Mouse (Mus musculus) heart, embryonic 16.5 days (tissue): ENCODE results near the gene Usp35. TPM values are rescaled to one million over a fixed set of nuclear protein-coding genes. Genes with fewer than 3 reads are reported as not detected.

Experiments used
- ATAC-seq: fragments of 200-750 bp; cut with Nextera tagmentation; replicated peaks from 2 replicates; pipeline ENCODE4 v1.8.0; 2017; ENCODE audit warnings: moderate number of reproducible peaks; ENCODE audit not compliant: insufficient read depth, low FRiP score; ENCODE audit errors: extremely low read depth
- H3K27ac ChIP-seq: fragments of 300-500 bp; sonication (generic); 2 replicates; pipeline ENCODE4 v1.5.1; 2014; ENCODE audit warnings: mild to moderate bottlenecking, low read length, control low read depth, moderate library complexity
- H3K27me3 ChIP-seq: fragments of 300-500 bp; sonication (generic); 2 replicates; pipeline ENCODE4 v1.6.1; 2014; ENCODE audit warnings: low read length, mixed read lengths; ENCODE audit not compliant: control insufficient read depth, insufficient read depth
- H3K36me3 ChIP-seq: fragments of 300-500 bp; sonication (generic); 2 replicates; pipeline ENCODE4 v1.6.1; 2014; ENCODE audit not compliant: control insufficient read depth, insufficient read depth
- H3K4me1 ChIP-seq: fragments of 300-500 bp; sonication (generic); 2 replicates; pipeline ENCODE4 v1.6.1; 2014; ENCODE audit warnings: low read length, mixed read lengths; ENCODE audit not compliant: control insufficient read depth, insufficient read depth
- H3K4me2 ChIP-seq: fragments of 300-500 bp; sonication (generic); 2 replicates; pipeline ENCODE4 v1.6.1; 2014; ENCODE audit warnings: low read depth, mild to moderate bottlenecking, control low read depth, low read length
- H3K4me3 ChIP-seq: fragments of 300-500 bp; sonication (generic); 2 replicates; pipeline ENCODE4 v1.5.1; 2014; ENCODE audit warnings: mild to moderate bottlenecking, control low read depth, low read length
- H3K9ac ChIP-seq: fragments of 300-500 bp; sonication (generic); 2 replicates; pipeline ENCODE4 v1.6.1; 2014; ENCODE audit warnings: low read length, control low read depth
- H3K9me3 ChIP-seq: fragments of 300-500 bp; sonication (generic); replicated peaks from 2 replicates; pipeline ENCODE4 v1.6.1; 2016; ENCODE audit warnings: low read length; ENCODE audit not compliant: control insufficient read depth
- WGBS: fragments of 180-500 bp; shearing (Covaris S2); extraction: QIAGEN DNeasy Blood & Tissue Kit; methylation state at CpG from one replicate; pipeline ENCODE4 v1.1.7; 2014; 5-methylcytosine and 5-hydroxymethylcytosine counted together
- polyA plus RNA-seq: library from polyadenylated mRNA; unstranded; fragments of >200 nt; fragmentation: Nextera tagmentation; extraction: Ambion mirVana; gene quantifications from 2 replicates; pipeline ENCODE4 v1.2.1, GENCODE M21; 2015

Usp35 gene
- polyA plus RNA-seq, 1 experiment from 2014 or later = 1.1 TPM

- no peaks in the 10 kb centered on the region for H3K36me3 ChIP-seq
- no peak for ATAC-seq
- H3K4me2 ChIP-seq = no peak overlapping the region
- H3K4me3 ChIP-seq = no peak overlapping the region
- H3K27me3 ChIP-seq = no peaks in the 10 kb centered on the region
- H3K4me1 ChIP-seq = 0 out of 2 replicates have a peak, but pooled peaks cover 2% of the 10 kb centered on the region
- no peak overlapping the region for H3K9ac ChIP-seq
- no peaks in the 10 kb centered on the region for H3K9me3 ChIP-seq
- no peak overlapping the region for H3K27ac ChIP-seq
- WGBS = 43% methylated on average over 18 of the region's 18 CpGs
Measured at GRCm38 (mm10) chr7:97340907-97341849, 9.4 kb upstream of the Usp35 start.

GRCm38 (mm10) chr7:97339623-97340022 lies 7.8 kb upstream of the Usp35 start:
- 91% methylated on average over 7 of the region's 7 CpGs for WGBS
- Histone ChIP-seq H3K36me3 (no peaks in the 10 kb centered on the region), H3K9ac (no peak overlapping the region), H3K4me1 (0 out of 2 replicates have a peak, but pooled peaks cover 2% of the 10 kb centered on the region), H3K27ac (no peak overlapping the region), H3K27me3 (no peaks in the 10 kb centered on the region), H3K4me2 (no peak overlapping the region), H3K9me3 (no peaks in the 10 kb centered on the region), H3K4me3 (no peak overlapping the region)
- ATAC-seq = no peak

- WGBS = 82% methylated on average over 4 of the region's 4 CpGs
Measured at GRCm38 (mm10) chr7:97338593-97338992, 6.8 kb upstream of the Usp35 start.

GRCm38 (mm10) chr7:97336678-97337077 lies 4.9 kb upstream of the Usp35 start:
- Histone ChIP-seq H3K27me3 (no peaks in the 10 kb centered on the region), H3K4me3 (no peak overlapping the region), H3K9ac (no peak overlapping the region), H3K36me3 (no peaks in the 10 kb centered on the region), H3K4me2 (no peak overlapping the region), H3K27ac (no peak overlapping the region), H3K4me1 (peaks cover 3% of the 10 kb centered on the region; the same call in 1 of the 2 replicates), H3K9me3 (no peaks in the 10 kb centered on the region)
- WGBS = 64% methylated on average over 1 of the region's 1 CpGs
- ATAC-seq = no peak

More at GRCm38 (mm10) chr7:97338593-97338992, 6.8 kb upstream of the Usp35 start:
- Histone ChIP-seq H3K4me2 (no peak overlapping the region), H3K27ac (no peak overlapping the region), H3K36me3 (no peaks in the 10 kb centered on the region), H3K9me3 (no peaks in the 10 kb centered on the region), H3K9ac (no peak overlapping the region), H3K4me1 (0 out of 2 replicates have a peak, but pooled peaks cover 2% of the 10 kb centered on the region), H3K27me3 (no peaks in the 10 kb centered on the region), H3K4me3 (no peak overlapping the region)
- ATAC-seq = no peak

GRCm38 (mm10) chr7:97334406-97334805 lies 2.6 kb upstream of the Usp35 start:
- no peak for ATAC-seq

GRCm38 (mm10) chr7:97333113-97333898 lies 1.5 kb upstream of the Usp35 start:
- ATAC-seq = no peak
- Histone ChIP-seq H3K36me3 (no peaks in the 10 kb centered on the region), H3K9ac (no peak overlapping the region), H3K4me2 (peak overlapping the region; percentile 85; the same call in 1 of the 2 replicates), H3K27me3 (no peaks in the 10 kb centered on the region), H3K27ac (no peak overlapping the region), H3K9me3 (no peaks in the 10 kb centered on the region), H3K4me1 (peaks cover 8% of the 10 kb centered on the region), H3K4me3 (no peak overlapping the region)
- 58% methylated on average over 6 of the region's 6 CpGs for WGBS

More at GRCm38 (mm10) chr7:97334406-97334805, 2.6 kb upstream of the Usp35 start:
- no peak overlapping the region for H3K4me3 ChIP-seq
- no peaks in the 10 kb centered on the region for H3K36me3 ChIP-seq
- no peak overlapping the region for H3K4me2 ChIP-seq
- 86% methylated on average over 2 of the region's 2 CpGs for WGBS
- H3K27ac ChIP-seq = no peak overlapping the region
- H3K9me3 ChIP-seq = no peaks in the 10 kb centered on the region
- H3K9ac ChIP-seq = no peak overlapping the region
- no peaks in the 10 kb centered on the region for H3K27me3 ChIP-seq
- H3K4me1 ChIP-seq = peaks cover 8% of the 10 kb centered on the region

GRCm38 (mm10) chr7:97332667-97333041 lies 834 bp upstream of the Usp35 start:
- Histone ChIP-seq H3K27ac (no peak overlapping the region), H3K4me3 (peak overlapping the region; percentile 89), H3K36me3 (no peaks in the 10 kb centered on the region), H3K4me1 (peaks cover 8% of the 10 kb centered on the region), H3K27me3 (no peaks in the 10 kb centered on the region), H3K9ac (peak overlapping the region; percentile 86), H3K9me3 (no peaks in the 10 kb centered on the region), H3K4me2 (peak overlapping the region; percentile 85)
- WGBS = 5% methylated on average over 9 of the region's 9 CpGs
- ATAC-seq = no peak

- Histone ChIP-seq H3K9me3 (no peaks in the 10 kb centered on the region), H3K36me3 (no peaks in the 10 kb centered on the region), H3K4me1 (peaks cover 8% of the 10 kb centered on the region), H3K27ac (no peak overlapping the region), H3K4me2 (peak overlapping the region; percentile 91), H3K9ac (peak overlapping the region; percentile 80), H3K27me3 (peaks cover 11% of the 10 kb centered on the region), H3K4me3 (peak overlapping the region; percentile 89)
- 55% methylated on average over 11 of the region's 11 CpGs for WGBS
- no peak for ATAC-seq
Measured at GRCm38 (mm10) chr7:97330931-97331645, 732 bp downstream of the Usp35 start.
